Mouse (Mus musculus) MEL (cell line): ENCODE results near the gene Slc25a22. TPM values are rescaled to one million over a fixed set of nuclear protein-coding genes. Genes with fewer than 3 reads are reported as not detected.

ENCODE experiments used
- DNase-seq: peaks from one replicate; pipeline ENCODE4 v3.0.0; 2011; ENCODE audit warnings: low read depth, low spot score
- H3K27ac ChIP-seq: 2 replicates; pipeline ENCODE4 v1.5.1; 2012; ENCODE audit warnings: low read depth, mild to moderate bottlenecking, control low read depth, low read length, moderate library complexity; ENCODE audit not compliant: control insufficient read depth
- H3K27me3 ChIP-seq, 2 experiments: fragments of 150-350 bp in 1 of 2; sonication (generic) in 1 of 2; 2 replicates each; pipeline ENCODE4 v1.6.1; 2012; ENCODE audit warnings: low read length in 2 of 2, mild to moderate bottlenecking in 2 of 2, improper control_type of control experiment in 1 of 2, moderate library complexity in 1 of 2; ENCODE audit not compliant: insufficient read depth in 2 of 2, control insufficient read depth in 1 of 2
- H3K36me3 ChIP-seq, 2 experiments: 2 replicates each; pipeline ENCODE4 v1.6.1; 2012 to 2014; ENCODE audit warnings: low read length in 2 of 2, improper control_type of control experiment in 1 of 2, inconsistent platforms in 1 of 2, mild to moderate bottlenecking in 1 of 2; ENCODE audit not compliant: insufficient read depth in 2 of 2, control insufficient read depth in 1 of 2
- H3K4me1 ChIP-seq, 2 experiments: fragments of 150-350 bp in 1 of 2; sonication (generic) in 1 of 2; 2 replicates each; pipeline ENCODE4 v1.6.1; 2012; ENCODE audit warnings: low read length in 2 of 2, improper control_type of control experiment in 1 of 2, mild to moderate bottlenecking in 1 of 2; ENCODE audit not compliant: insufficient read depth in 2 of 2, control insufficient read depth in 1 of 2
- H3K4me3 ChIP-seq, 2 experiments: fragments of 150-350 bp in 1 of 2; sonication (generic) in 1 of 2; 2 replicates each; pipeline ENCODE4 v1.5.1; 2012; ENCODE audit warnings: low read depth in 2 of 2, low read length in 2 of 2, mild to moderate bottlenecking in 2 of 2, moderate library complexity in 2 of 2, control low read depth in 1 of 2, improper control_type of control experiment in 1 of 2; ENCODE audit not compliant: control insufficient read depth in 1 of 2, insufficient read depth in 1 of 2
- H3K79me2 ChIP-seq: 2 replicates; pipeline ENCODE4 v1.6.1; 2012; ENCODE audit warnings: mild to moderate bottlenecking, low read length, moderate library complexity; ENCODE audit not compliant: control insufficient read depth, poor library complexity, insufficient read depth
- H3K9ac ChIP-seq: 2 replicates; pipeline ENCODE4 v1.6.1; 2012; ENCODE audit warnings: low read depth, mild to moderate bottlenecking, control low read depth, low read length, moderate library complexity; ENCODE audit not compliant: control insufficient read depth, poor library complexity, severe bottlenecking
- H3K9me3 ChIP-seq: fragments of 150-350 bp; sonication (generic); replicated peaks from 2 replicates; pipeline ENCODE4 v1.6.1; 2012; ENCODE audit warnings: mild to moderate bottlenecking, low read length, improper control_type of control experiment, moderate library complexity; ENCODE audit not compliant: insufficient read depth
- BHLHE40 ChIP-seq: IDR thresholded peaks from 2 replicates; pipeline ENCODE4 v1.6.1; 2012; ENCODE audit warnings: low read depth, mild to moderate bottlenecking, inconsistent platforms, low read length, improper control_type of control experiment, borderline replicate concordance
- CHD1 ChIP-seq: IDR thresholded peaks from 2 replicates; pipeline ENCODE4 v1.6.1; 2012; ENCODE audit warnings: low read depth, mild to moderate bottlenecking, inconsistent platforms, low read length, improper control_type of control experiment
- CTCF ChIP-seq, 3 experiments: IDR thresholded peaks in 2 of 3; conservative IDR thresholded peaks in 1 of 3; 2 replicates each; pipeline ENCODE4 v1.5.1; 2011 to 2012; ENCODE audit warnings: low read length in 3 of 3, low read depth in 2 of 3, mild to moderate bottlenecking in 2 of 3, improper control_type of control experiment in 1 of 3, inconsistent platforms in 1 of 3, mixed read lengths in 1 of 3, moderate library complexity in 1 of 3; ENCODE audit not compliant: control insufficient read depth in 1 of 3, insufficient read depth in 1 of 3, poor library complexity in 1 of 3, severe bottlenecking in 1 of 3
- E2F4 ChIP-seq: IDR thresholded peaks from 2 replicates; pipeline ENCODE4 v1.6.1; 2011; ENCODE audit warnings: low read depth, low read length, improper control_type of control experiment, borderline replicate concordance
- EP300 ChIP-seq, 2 experiments: IDR thresholded peaks; 2 replicates each; pipeline ENCODE4 v1.6.1; 2011; ENCODE audit warnings: improper control_type of control experiment in 2 of 2, low read length in 2 of 2, low read depth in 1 of 2, mild to moderate bottlenecking in 1 of 2
- ETS1 ChIP-seq: IDR thresholded peaks from 2 replicates; pipeline ENCODE4 v1.6.1; 2012; ENCODE audit warnings: low read depth, mild to moderate bottlenecking, inconsistent platforms, low read length, improper control_type of control experiment, moderate library complexity
- GABPA ChIP-seq: IDR thresholded peaks from 2 replicates; pipeline ENCODE4 v1.6.1; 2012; ENCODE audit warnings: low read depth, mild to moderate bottlenecking, inconsistent platforms, low read length, improper control_type of control experiment, moderate library complexity
- GATA1 ChIP-seq: IDR thresholded peaks from 2 replicates; pipeline ENCODE4 v1.6.1; 2011; ENCODE audit warnings: low read depth, low read length, improper control_type of control experiment
- HCFC1 ChIP-seq: IDR thresholded peaks from 2 replicates; pipeline ENCODE4 v1.6.1; 2012; ENCODE audit warnings: low read depth, mild to moderate bottlenecking, inconsistent platforms, low read length, improper control_type of control experiment, moderate library complexity
- JUND ChIP-seq: IDR thresholded peaks from 2 replicates; pipeline ENCODE4 v1.6.1; 2011; ENCODE audit warnings: low read depth, mild to moderate bottlenecking, improper control_type of control experiment, low read length
- MAFK ChIP-seq: IDR thresholded peaks from 2 replicates; pipeline ENCODE4 v1.6.1; 2011; ENCODE audit warnings: low read depth, mild to moderate bottlenecking, low read length, improper control_type of control experiment, borderline replicate concordance
- MAX ChIP-seq: IDR thresholded peaks from 2 replicates; pipeline ENCODE4 v1.6.1; 2011; ENCODE audit warnings: low read length, improper control_type of control experiment
- MEF2A ChIP-seq: IDR thresholded peaks from 2 replicates; pipeline ENCODE4 v1.6.1; 2014; ENCODE audit warnings: low read depth, mild to moderate bottlenecking, inconsistent platforms, low read length, improper control_type of control experiment; ENCODE audit not compliant: poor library complexity, insufficient replicate concordance, severe bottlenecking; ENCODE audit errors: extremely low read depth
- MXI1 ChIP-seq: IDR thresholded peaks from 2 replicates; pipeline ENCODE4 v1.6.1; 2011; ENCODE audit warnings: mild to moderate bottlenecking, low read depth, low read length, improper control_type of control experiment
- MYB ChIP-seq: IDR thresholded peaks from 2 replicates; pipeline ENCODE4 v1.6.1; 2011; ENCODE audit warnings: mild to moderate bottlenecking, low read depth, low read length, improper control_type of control experiment
- MYC ChIP-seq: IDR thresholded peaks from 2 replicates; pipeline ENCODE4 v1.6.1; 2011; ENCODE audit warnings: low read depth, mild to moderate bottlenecking, low read length, improper control_type of control experiment, moderate library complexity
- NELFE ChIP-seq: IDR thresholded peaks from 2 replicates; pipeline ENCODE4 v1.6.1; 2011; ENCODE audit warnings: low read depth, low read length, improper control_type of control experiment
- NRF1 ChIP-seq: IDR thresholded peaks from 2 replicates; pipeline ENCODE4 v1.6.1; 2014; ENCODE audit warnings: low read depth, mild to moderate bottlenecking, inconsistent platforms, low read length, improper control_type of control experiment, moderate library complexity; ENCODE audit not compliant: poor library complexity, insufficient read depth, severe bottlenecking
- POLR2A ChIP-seq, 2 experiments: IDR thresholded peaks; 2 replicates each; pipeline ENCODE4 v1.6.1; 2011 to 2012; ENCODE audit warnings: low read length in 2 of 2, mild to moderate bottlenecking in 2 of 2, control low read depth in 1 of 2, improper control_type of control experiment in 1 of 2, low read depth in 1 of 2, moderate library complexity in 1 of 2; ENCODE audit not compliant: control insufficient read depth in 1 of 2, insufficient read depth in 1 of 2, poor library complexity in 1 of 2
- POLR2AphosphoS2 ChIP-seq: IDR thresholded peaks from 2 replicates; pipeline ENCODE4 v1.6.1; 2011; ENCODE audit warnings: low read length, improper control_type of control experiment
- POLR2AphosphoS5 ChIP-seq: IDR thresholded peaks from 2 replicates; pipeline ENCODE4 v1.6.1; 2012; ENCODE audit warnings: low read depth, borderline replicate concordance, mild to moderate bottlenecking, inconsistent platforms, low read length, moderate library complexity, mixed read lengths
- RAD21 ChIP-seq: IDR thresholded peaks from 2 replicates; pipeline ENCODE4 v1.6.1; 2011; ENCODE audit warnings: mild to moderate bottlenecking, low read depth, low read length, improper control_type of control experiment
- SIN3A ChIP-seq: IDR thresholded peaks from 2 replicates; pipeline ENCODE4 v1.6.1; 2012; ENCODE audit warnings: low read length, improper control_type of control experiment, inconsistent platforms
- SMC3 ChIP-seq: IDR thresholded peaks from 2 replicates; pipeline ENCODE4 v1.6.1; 2011; ENCODE audit warnings: low read depth, low read length, improper control_type of control experiment
- TAL1 ChIP-seq: IDR thresholded peaks from 2 replicates; pipeline ENCODE4 v1.6.1; 2012; ENCODE audit warnings: mild to moderate bottlenecking, inconsistent platforms, low read length, moderate library complexity, mixed read lengths
- TBP ChIP-seq: IDR thresholded peaks from 2 replicates; pipeline ENCODE4 v1.8.0; 2011; ENCODE audit warnings: low read depth, low read length, improper control_type of control experiment
- TCF12 ChIP-seq: IDR thresholded peaks from 2 replicates; pipeline ENCODE4 v1.6.1; 2014; ENCODE audit warnings: low read depth, mild to moderate bottlenecking, inconsistent platforms, low read length, improper control_type of control experiment, moderate library complexity
- UBTF ChIP-seq: IDR thresholded peaks from 2 replicates; pipeline ENCODE4 v1.6.1; 2012; ENCODE audit warnings: low read depth, mild to moderate bottlenecking, inconsistent platforms, low read length, improper control_type of control experiment, moderate library complexity, borderline replicate concordance; ENCODE audit not compliant: insufficient read depth
- USF1 ChIP-seq: IDR thresholded peaks from 2 replicates; pipeline ENCODE4 v1.6.1; 2014; ENCODE audit warnings: low read depth, mild to moderate bottlenecking, inconsistent platforms, low read length, improper control_type of control experiment, moderate library complexity
- USF2 ChIP-seq, 2 experiments: IDR thresholded peaks; 2 replicates each; pipeline ENCODE4 v1.6.1; 2011 to 2012; ENCODE audit warnings: improper control_type of control experiment in 2 of 2, low read length in 2 of 2, borderline replicate concordance in 1 of 2, inconsistent platforms in 1 of 2, low read depth in 1 of 2, mild to moderate bottlenecking in 1 of 2; ENCODE audit not compliant: insufficient read depth in 1 of 2
- ZC3H11A ChIP-seq: IDR thresholded peaks from 2 replicates; pipeline ENCODE4 v1.6.1; 2012; ENCODE audit warnings: low read depth, mild to moderate bottlenecking, inconsistent platforms, low read length, improper control_type of control experiment
- ZMIZ1 ChIP-seq: IDR thresholded peaks from 2 replicates; pipeline ENCODE4 v1.6.1; 2012; ENCODE audit warnings: low read depth, mild to moderate bottlenecking, inconsistent platforms, low read length, improper control_type of control experiment, moderate library complexity
- ZNF384 ChIP-seq: IDR thresholded peaks from 2 replicates; pipeline ENCODE4 v1.6.1; 2012; ENCODE audit warnings: low read depth, mild to moderate bottlenecking, inconsistent platforms, low read length, improper control_type of control experiment
- polyA plus RNA-seq, 2 experiments: library from polyadenylated mRNA; stranded (reverse) in 1 of 2; unstranded in 1 of 2; fragments of >175 nt in 1 of 2; fragments of >200 nt in 1 of 2; gene quantifications; 2 replicates each; pipeline versions ENCODE4 v1.2.1 to v1.2.4; 2012; ENCODE audit warnings: low replicate concordance in 2 of 2, low read depth in 1 of 2; ENCODE audit not compliant: insufficient read length in 2 of 2, insufficient read depth in 1 of 2, missing spikeins in 1 of 2
- total RNA-seq: library from RNA; depleted of rRNA; stranded (reverse); fragments of 300-350 nt; gene quantifications from 2 replicates; pipeline ENCODE4 v1.2.3, GENCODE M21; 2012

The Slc25a22 gene
- total and polyA plus RNA-seq, 3 experiments, result 23.8 to 46.0 TPM; not detected in 1

DNA sequence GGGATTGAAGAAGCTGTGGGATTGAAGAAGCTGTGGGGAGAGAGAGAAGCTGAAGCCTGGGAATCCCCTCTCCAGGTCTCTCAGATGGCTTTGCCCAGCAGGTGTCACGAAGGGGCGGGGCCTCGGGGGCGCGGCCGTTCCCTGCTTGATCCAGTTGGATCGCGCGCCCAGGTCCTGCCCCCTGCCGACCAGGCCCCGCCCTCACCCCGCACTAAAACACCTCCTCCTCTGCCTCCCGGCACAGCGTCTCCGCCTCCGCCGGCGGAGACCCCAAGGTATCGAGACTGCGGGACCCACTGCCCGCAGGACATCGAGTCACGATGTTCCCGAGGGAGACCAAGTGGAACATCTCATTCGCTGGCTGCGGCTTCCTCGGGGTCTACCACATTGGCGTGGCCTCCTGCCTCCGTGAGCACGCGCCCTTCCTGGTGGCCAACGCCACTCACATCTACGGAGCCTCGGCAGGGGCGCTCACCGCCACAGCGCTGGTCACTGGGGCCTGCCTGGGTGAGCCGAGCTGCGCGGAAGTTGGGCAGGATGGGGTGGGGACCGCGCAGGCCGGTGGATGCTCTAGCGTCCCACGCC lies 17.4 kb upstream of the Slc25a22 start, which contains the start of gene Pnpla2:
TSS of gene Pnpla2 (plus strand) at position 232 of the 585 bp plus-strand sequence.
- no peaks in the 10 kb centered on the region for H3K27me3 ChIP-seq
- H3K27ac ChIP-seq, result 0 out of 2 replicates have a peak within 1 kb of the TSS, but pooled peaks have one; percentile 15
- H3K9me3 ChIP-seq, result no peaks in the 10 kb centered on the region
- peak; percentile 96 for DNase-seq
- H3K79me2 ChIP-seq, result peaks cover 3% of the 10 kb centered on the region
- peaks cover 0 to 12% of the 10 kb centered on the region in 2 experiments; a peak in 1 of 4 replicates for H3K4me1 ChIP-seq
- H3K9ac ChIP-seq, result peak within 1 kb of the TSS; percentile 72
- H3K36me3 ChIP-seq, result peaks cover 2 to 5% of the 10 kb centered on the region in 2 experiments; a peak in 2 of 4 replicates
- peak; percentile 77; the same call in 1 of the 2 replicates for TF ChIP-seq POLR2AphosphoS2
- TF ChIP-seq MYC, result peak; percentile 27; the same call in 1 of the 2 replicates
- no peak for TF ChIP-seq MYB
- peak; percentile 72 for TF ChIP-seq NELFE
- TF ChIP-seq GATA1, result no peak
- TF ChIP-seq USF1, result no peak
- no peak for TF ChIP-seq ETS1
- TF ChIP-seq TAL1, result no peak
- peak; percentile 50 for TF ChIP-seq TBP
- no peak for TF ChIP-seq ZC3H11A
- peak; percentile 75 for TF ChIP-seq ZMIZ1
- peak; percentile 85 for TF ChIP-seq MXI1
- TF ChIP-seq CTCF (IDR thresholded peaks at IDR 0.05 in 2 of 3, conservative IDR thresholded peaks at IDR 0.05 in 1 of 3; ENCODE audit: control insufficient read depth in 1 of 3, insufficient read depth in 1 of 3, low read depth in 2 of 3, low read length in 3 of 3, poor library complexity in 1 of 3, severe bottlenecking in 1 of 3), result no peak
- 0 out of 2 replicates have a peak, but pooled peaks have one; percentile 51 for TF ChIP-seq POLR2AphosphoS5
- no peak for TF ChIP-seq BHLHE40
- peak; percentile 84 for TF ChIP-seq CHD1
- TF ChIP-seq RAD21, result no peak
- TF ChIP-seq HCFC1, result peak; percentile 48; the same call in 1 of the 2 replicates
- TF ChIP-seq SIN3A, result peak; percentile 74
- TF ChIP-seq MAX, result peak; percentile 40; the same call in 1 of the 2 replicates
- peak; percentile 89; the same call in 1 of the 2 replicates for TF ChIP-seq UBTF
- no peak for TF ChIP-seq MAFK
- no peak for TF ChIP-seq JUND
- TF ChIP-seq GABPA, result no peak
- no peak for TF ChIP-seq MEF2A
- no peak for TF ChIP-seq USF2 (IDR thresholded peaks at IDR 0.05; ENCODE audit: borderline replicate concordance in 1 of 2, insufficient read depth in 1 of 2, low read depth in 1 of 2, low read length in 2 of 2)
- no peak for TF ChIP-seq SMC3
- no peak for TF ChIP-seq ZNF384
- TF ChIP-seq NRF1, result peak; percentile 62
- 0 out of 2 replicates have a peak, but pooled peaks have one; percentile 19 for TF ChIP-seq TCF12
- TF ChIP-seq EP300 (IDR thresholded peaks at IDR 0.05; ENCODE audit: low read depth in 1 of 2, low read length in 2 of 2), result no peak
- TF ChIP-seq POLR2A (IDR thresholded peaks at IDR 0.05; ENCODE audit: control insufficient read depth in 1 of 2, insufficient read depth in 1 of 2, low read depth in 1 of 2, low read length in 2 of 2, poor library complexity in 1 of 2), result peak; percentile 82 to 86
- TF ChIP-seq E2F4, result no peak
- TF ChIP-seq, all 39 proteins: peak for 15
- peak within 1 kb of the TSS; percentile 78 to 89 for H3K4me3 ChIP-seq
